Mouse (Mus musculus) layer of hippocampus, postnatal 25 days (tissue): ENCODE results near the gene Borcs5. TPM values are rescaled to one million over a fixed set of nuclear protein-coding genes. Genes with fewer than 3 reads are reported as not detected.

Source experiments
- DNase-seq, 2 experiments: peaks; one replicate each; pipeline ENCODE4 v3.0.0; 2022; ENCODE audit warnings: mixed read lengths in 2 of 2, low spot score in 1 of 2; ENCODE audit errors: extremely low spot score in 1 of 2
- total RNA-seq, 2 experiments: library from RNA; stranded (reverse); gene quantifications; 2 replicates each; pipeline ENCODE4 v1.2.3; 2021

The Borcs5 gene
- total RNA-seq, 2 experiments from 2014 or later = 36.1 to 39.2 TPM

- no peak for DNase-seq
Observed at GRCm38 (mm10) chr6:134625431-134625830, 13.9 kb upstream of the Borcs5 start.

- DNase-seq = no peak
Observed at GRCm38 (mm10) chr6:134626564-134626963, 12.7 kb upstream of the Borcs5 start.

GRCm38 (mm10) chr6:134630447-134630846, 8.9 kb upstream of the Borcs5 start:
- no peak for DNase-seq

- peak; percentile 36 to 44 for DNase-seq
Observed at GRCm38 (mm10) chr6:134631947-134632687, 7.2 kb upstream of the Borcs5 start, which contains the start of gene Mansc1. Gene Mansc1, minus strand, starts transcription at chr6:134632488.

GRCm38 (mm10) chr6:134632756-134633155, 6.6 kb upstream of the Borcs5 start:
- DNase-seq = no peak

GRCm38 (mm10) chr6:134633553-134633952, 5.8 kb upstream of the Borcs5 start:
- no peak for DNase-seq

- no peak for DNase-seq
Observed at GRCm38 (mm10) chr6:134636476-134636875, 2.8 kb upstream of the Borcs5 start.

- DNase-seq = no peak
Observed at GRCm38 (mm10) chr6:134639900-134640299, 590 bp downstream of the Borcs5 start.

- DNase-seq = peak; percentile 84 to 88
Observed at GRCm38 (mm10) chr6:134640485-134641475, 1.5 kb downstream of the Borcs5 start.

- DNase-seq = no peak
Observed at GRCm38 (mm10) chr6:134641738-134642446, 2.6 kb downstream of the Borcs5 start.

GRCm38 (mm10) chr6:134643296-134643695, 4.0 kb downstream of the Borcs5 start:
- no peak for DNase-seq

GRCm38 (mm10) chr6:134646835-134647234, 7.5 kb downstream of the Borcs5 start:
- no peak for DNase-seq

- DNase-seq = no peak
Observed at GRCm38 (mm10) chr6:134647621-134648020, 8.3 kb downstream of the Borcs5 start.

GRCm38 (mm10) chr6:134648356-134648755, 9.0 kb downstream of the Borcs5 start:
- DNase-seq = no peak

- DNase-seq = no peak
Observed at GRCm38 (mm10) chr6:134656527-134656926, 17.2 kb downstream of the Borcs5 start.

GRCm38 (mm10) chr6:134659108-134659958, 20.0 kb downstream of the Borcs5 start:
- peak; percentile 30 to 31 for DNase-seq

GRCm38 (mm10) chr6:134660714-134661406, 21.6 kb downstream of the Borcs5 start:
- no peak for DNase-seq

- no peak for DNase-seq
Observed at GRCm38 (mm10) chr6:134664573-134664972, 25.3 kb downstream of the Borcs5 start.

GRCm38 (mm10) chr6:134665817-134666216, 26.5 kb downstream of the Borcs5 start:
- no peak for DNase-seq
